Mouse (Mus musculus) thymus, postnatal 36 days (tissue): ENCODE measurements around the gene Vgll4.

Experiments used
- DNase-seq, 2 experiments: peaks; one replicate each; pipeline ENCODE4 v3.0.0; 2022; ENCODE audit warnings: mixed read lengths in 2 of 2

Vgll4 gene

GRCm38 (mm10) chr6:114935362-114935761, 34.4 kb downstream of the Vgll4 start:
- DNase-seq: no peak

- DNase-seq: no peak
Observed at GRCm38 (mm10) chr6:114934045-114934444, 35.7 kb downstream of the Vgll4 start.

- no peak for DNase-seq
Observed at GRCm38 (mm10) chr6:114932991-114933392, 36.8 kb downstream of the Vgll4 start.

- DNase-seq: no peak
Observed at GRCm38 (mm10) chr6:114932116-114932500, 37.7 kb downstream of the Vgll4 start.

GRCm38 (mm10) chr6:114931212-114932115, 38.3 kb downstream of the Vgll4 start:
- no peak for DNase-seq

GRCm38 (mm10) chr6:114930646-114931045, 39.1 kb downstream of the Vgll4 start:
- DNase-seq: no peak

GRCm38 (mm10) chr6:114930038-114930591, 39.7 kb downstream of the Vgll4 start:
- DNase-seq: peak; percentile 58 to 60

GRCm38 (mm10) chr6:114929346-114929745, 40.4 kb downstream of the Vgll4 start:
- DNase-seq: no peak

- DNase-seq: peak; percentile 64 to 68
Observed at GRCm38 (mm10) chr6:114928462-114928861, 41.3 kb downstream of the Vgll4 start.

- no peak for DNase-seq
Observed at GRCm38 (mm10) chr6:114927400-114927799, 42.4 kb downstream of the Vgll4 start.

GRCm38 (mm10) chr6:114926369-114927157, 43.2 kb downstream of the Vgll4 start:
- DNase-seq: peak; percentile 59 to 68

GRCm38 (mm10) chr6:114925196-114925595, 44.6 kb downstream of the Vgll4 start:
- no peak for DNase-seq

GRCm38 (mm10) chr6:114922355-114923096, 47.3 kb downstream of the Vgll4 start:
- peak in 1 of 2 experiments; percentile 50 for DNase-seq

- peak; percentile 85 to 91 for DNase-seq
Observed at GRCm38 (mm10) chr6:114921632-114922354, 48.0 kb downstream of the Vgll4 start.

- DNase-seq: peak; percentile 75 to 80
Observed at GRCm38 (mm10) chr6:114920523-114921445, 49.0 kb downstream of the Vgll4 start.

GRCm38 (mm10) chr6:114919670-114920313, 50.0 kb downstream of the Vgll4 start:
- no peak for DNase-seq

GRCm38 (mm10) chr6:114918994-114919393, 50.8 kb downstream of the Vgll4 start:
- no peak for DNase-seq

GRCm38 (mm10) chr6:114917770-114918635, 51.8 kb downstream of the Vgll4 start:
- no peak for DNase-seq

GRCm38 (mm10) chr6:114917129-114917528, 52.7 kb downstream of the Vgll4 start:
- DNase-seq: no peak
